Mouse (Mus musculus) forebrain, embryonic 12.5 days (tissue): ENCODE measurements at regions not wholly inside any gene's neighbourhood (a gene's known extent, or its start where the extent isn't known, plus 50 kb on each side); places are given as distances from the start of the nearest gene placed in this dataset.

Source experiments
- ATAC-seq: fragments of 200-750 bp; cut with Nextera tagmentation; 2 replicates; pipeline ENCODE4 v1.8.0; 2017; ENCODE audit warnings: moderate TSS enrichment; ENCODE audit not compliant: low FRiP score
- H3K27ac ChIP-seq: fragments of 300-500 bp; sonication (generic); 2 replicates; pipeline ENCODE4 v1.5.1; 2016; ENCODE audit warnings: mild to moderate bottlenecking
- H3K27me3 ChIP-seq: fragments of 300-500 bp; sonication (generic); 2 replicates; pipeline ENCODE4 v1.6.1; 2016; ENCODE audit warnings: mild to moderate bottlenecking
- H3K36me3 ChIP-seq: fragments of 300-500 bp; sonication (generic); replicated peaks from 2 replicates; pipeline ENCODE4 v1.6.1; 2016; ENCODE audit warnings: mild to moderate bottlenecking
- H3K4me1 ChIP-seq: fragments of 300-500 bp; sonication (generic); 2 replicates; pipeline ENCODE4 v1.6.1; 2016
- H3K4me2 ChIP-seq: fragments of 300-500 bp; sonication (generic); 2 replicates; pipeline ENCODE4 v1.6.1; 2016; ENCODE audit warnings: mild to moderate bottlenecking, moderate library complexity
- H3K4me3 ChIP-seq: fragments of 300-500 bp; sonication (generic); replicated peaks from 2 replicates; pipeline ENCODE4 v1.5.1; 2016; ENCODE audit warnings: mild to moderate bottlenecking
- H3K9ac ChIP-seq: fragments of 300-500 bp; sonication (generic); 2 replicates; pipeline ENCODE4 v1.6.1; 2016; ENCODE audit warnings: mild to moderate bottlenecking
- H3K9me3 ChIP-seq: fragments of 300-500 bp; sonication (generic); 2 replicates; pipeline ENCODE4 v1.6.1; 2016
- WGBS: fragments of 180-500 bp; shearing (Covaris S2); methylation state at CpG from one replicate; pipeline ENCODE4 v1.1.7; 2016; 5-methylcytosine and 5-hydroxymethylcytosine counted together

GRCm38 (mm10) chr6:116985147-116985737 is 183.1 kb upstream of the Cxcl12 start:
- peaks cover 10% of the 10 kb centered on the region for H3K4me1 ChIP-seq
- no peak overlapping the region for H3K4me2 ChIP-seq
- no peaks in the 10 kb centered on the region for H3K27me3 ChIP-seq
- 54% methylated on average over 4 of the region's 4 CpGs for WGBS
- ATAC-seq, result no peak
- H3K36me3 ChIP-seq, result no peaks in the 10 kb centered on the region
- H3K9me3 ChIP-seq, result no peaks in the 10 kb centered on the region
- no peak overlapping the region for H3K27ac ChIP-seq
- H3K9ac ChIP-seq, result no peak overlapping the region
- no peak overlapping the region for H3K4me3 ChIP-seq

GRCm38 (mm10) chr6:116986266-116987000 is 181.9 kb upstream of the Cxcl12 start:
- H3K4me1 ChIP-seq, result peaks cover 4% of the 10 kb centered on the region; the same call in 1 of the 2 replicates
- WGBS, result 46% methylated on average over 10 of the region's 10 CpGs
- no peak overlapping the region for H3K27ac ChIP-seq

GRCm38 (mm10) chr6:116987243-116987642 is 181.1 kb upstream of the Cxcl12 start:
- H3K27me3 ChIP-seq, result no peaks in the 10 kb centered on the region
- no peak overlapping the region for H3K27ac ChIP-seq
- no peaks in the 10 kb centered on the region for H3K36me3 ChIP-seq
- 84% methylated on average over 5 of the region's 5 CpGs for WGBS
- no peak for ATAC-seq
- no peaks in the 10 kb centered on the region for H3K9me3 ChIP-seq
- no peak overlapping the region for H3K4me2 ChIP-seq
- no peak overlapping the region for H3K9ac ChIP-seq
- H3K4me1 ChIP-seq, result peaks cover 4% of the 10 kb centered on the region; the same call in 1 of the 2 replicates
- no peak overlapping the region for H3K4me3 ChIP-seq

More at GRCm38 (mm10) chr6:116986266-116987000, 181.9 kb upstream of the Cxcl12 start:
- no peak overlapping the region for H3K4me2 ChIP-seq
- no peaks in the 10 kb centered on the region for H3K27me3 ChIP-seq
- ATAC-seq, result no peak
- H3K9me3 ChIP-seq, result no peaks in the 10 kb centered on the region
- no peak overlapping the region for H3K4me3 ChIP-seq
- H3K9ac ChIP-seq, result no peak overlapping the region
- no peaks in the 10 kb centered on the region for H3K36me3 ChIP-seq

- 87% methylated on average over 9 of the region's 9 CpGs for WGBS
- Histone ChIP-seq H3K27ac (no peak overlapping the region), H3K4me2 (no peak overlapping the region), H3K4me3 (no peak overlapping the region), H3K4me1 (no peaks in the 10 kb centered on the region), H3K27me3 (no peaks in the 10 kb centered on the region), H3K9ac (no peak overlapping the region), H3K9me3 (no peaks in the 10 kb centered on the region), H3K36me3 (no peaks in the 10 kb centered on the region)
- ATAC-seq, result no peak
These were observed 169.2 kb upstream of the Cxcl12 start for GRCm38 (mm10) chr6:116998948-116999682.

GRCm38 (mm10) chr6:116999940-117000339 is 168.4 kb upstream of the Cxcl12 start:
- H3K4me1 ChIP-seq, result no peaks in the 10 kb centered on the region
- H3K27me3 ChIP-seq, result no peaks in the 10 kb centered on the region
- H3K4me3 ChIP-seq, result no peak overlapping the region
- ATAC-seq, result no peak
- H3K27ac ChIP-seq, result no peak overlapping the region
- H3K4me2 ChIP-seq, result no peak overlapping the region
- WGBS, result 85% methylated on average over 4 of the region's 4 CpGs
- no peak overlapping the region for H3K9ac ChIP-seq
- H3K36me3 ChIP-seq, result no peaks in the 10 kb centered on the region
- no peaks in the 10 kb centered on the region for H3K9me3 ChIP-seq

GRCm38 (mm10) chr6:117000951-117001725 is 167.2 kb upstream of the Cxcl12 start:
- H3K4me2 ChIP-seq, result no peak overlapping the region
- no peak overlapping the region for H3K9ac ChIP-seq
- H3K4me1 ChIP-seq, result no peaks in the 10 kb centered on the region
- H3K36me3 ChIP-seq, result no peaks in the 10 kb centered on the region
- 64% methylated on average over 7 of the region's 7 CpGs for WGBS
- H3K27me3 ChIP-seq, result no peaks in the 10 kb centered on the region
- H3K4me3 ChIP-seq, result no peak overlapping the region
- no peak for ATAC-seq
- no peaks in the 10 kb centered on the region for H3K9me3 ChIP-seq
- H3K27ac ChIP-seq, result no peak overlapping the region

GRCm38 (mm10) chr6:117012621-117013020 is 155.7 kb upstream of the Cxcl12 start:
- WGBS, result 85% methylated on average over 5 of the region's 5 CpGs
- H3K4me3 ChIP-seq, result no peak overlapping the region

GRCm38 (mm10) chr6:117015461-117015860 is 152.9 kb upstream of the Cxcl12 start:
- WGBS, result 90% methylated on average over 3 of the region's 3 CpGs
- no peaks in the 10 kb centered on the region for H3K4me1 ChIP-seq
- H3K27ac ChIP-seq, result no peak overlapping the region
- ATAC-seq, result no peak
- H3K4me3 ChIP-seq, result no peak overlapping the region
- no peaks in the 10 kb centered on the region for H3K9me3 ChIP-seq
- H3K4me2 ChIP-seq, result no peak overlapping the region
- no peaks in the 10 kb centered on the region for H3K36me3 ChIP-seq
- no peaks in the 10 kb centered on the region for H3K27me3 ChIP-seq
- H3K9ac ChIP-seq, result no peak overlapping the region

More at GRCm38 (mm10) chr6:117012621-117013020, 155.7 kb upstream of the Cxcl12 start:
- no peak for ATAC-seq
- Histone ChIP-seq H3K27me3 (no peaks in the 10 kb centered on the region), H3K4me2 (no peak overlapping the region), H3K9me3 (no peaks in the 10 kb centered on the region), H3K9ac (no peak overlapping the region), H3K27ac (no peak overlapping the region), H3K36me3 (no peaks in the 10 kb centered on the region), H3K4me1 (no peaks in the 10 kb centered on the region)

- Histone ChIP-seq H3K36me3 (no peaks in the 10 kb centered on the region), H3K4me2 (no peak overlapping the region), H3K27me3 (no peaks in the 10 kb centered on the region), H3K9me3 (no peaks in the 10 kb centered on the region), H3K27ac (no peak overlapping the region), H3K9ac (no peak overlapping the region), H3K4me1 (no peaks in the 10 kb centered on the region), H3K4me3 (no peak overlapping the region)
- ATAC-seq, result no peak
- WGBS, result 89% methylated on average over 10 of the region's 10 CpGs
These were observed 146.5 kb upstream of the Cxcl12 start for GRCm38 (mm10) chr6:117021851-117022250.

- Histone ChIP-seq H3K4me1 (no peaks in the 10 kb centered on the region), H3K4me3 (no peak overlapping the region), H3K9ac (no peak overlapping the region), H3K27ac (no peak overlapping the region), H3K27me3 (no peaks in the 10 kb centered on the region), H3K4me2 (no peak overlapping the region), H3K36me3 (no peaks in the 10 kb centered on the region), H3K9me3 (no peaks in the 10 kb centered on the region)
- 77% methylated on average over 8 of the region's 8 CpGs for WGBS
- ATAC-seq, result no peak
These were observed 136.1 kb upstream of the Cxcl12 start for GRCm38 (mm10) chr6:117032042-117032746.

- Histone ChIP-seq H3K9ac (no peak overlapping the region), H3K9me3 (no peaks in the 10 kb centered on the region), H3K4me3 (no peak overlapping the region), H3K27ac (no peak overlapping the region), H3K27me3 (no peaks in the 10 kb centered on the region), H3K4me1 (no peaks in the 10 kb centered on the region), H3K36me3 (no peaks in the 10 kb centered on the region), H3K4me2 (no peak overlapping the region)
- 88% methylated on average over 2 of the region's 2 CpGs for WGBS
- ATAC-seq, result no peak
These were observed 124.6 kb upstream of the Cxcl12 start for GRCm38 (mm10) chr6:117043744-117044143.
